Mouse (Mus musculus) left cerebral cortex, adult 9 months (tissue): ENCODE results near the gene Pacs1.
A peak's percentile ranks its signal among the peaks of the same experiment; 100 is the strongest.

ENCODE experiments used
- DNase-seq, 2 experiments: peaks; one replicate each; pipeline ENCODE4 v3.0.0; 2022; ENCODE audit warnings: low spot score in 2 of 2

Gene Pacs1

GRCm38 (mm10) chr19:5272801-5273733 is at the start of gene Pacs1:
Gene Pacs1 (minus strand): TSS chr19:5273119.
- peak; percentile 61 to 78 for DNase-seq

- no peak for DNase-seq
These were observed 40.3 kb upstream of the Pacs1 start for GRCm38 (mm10) chr19:5313189-5313588.

DNA sequence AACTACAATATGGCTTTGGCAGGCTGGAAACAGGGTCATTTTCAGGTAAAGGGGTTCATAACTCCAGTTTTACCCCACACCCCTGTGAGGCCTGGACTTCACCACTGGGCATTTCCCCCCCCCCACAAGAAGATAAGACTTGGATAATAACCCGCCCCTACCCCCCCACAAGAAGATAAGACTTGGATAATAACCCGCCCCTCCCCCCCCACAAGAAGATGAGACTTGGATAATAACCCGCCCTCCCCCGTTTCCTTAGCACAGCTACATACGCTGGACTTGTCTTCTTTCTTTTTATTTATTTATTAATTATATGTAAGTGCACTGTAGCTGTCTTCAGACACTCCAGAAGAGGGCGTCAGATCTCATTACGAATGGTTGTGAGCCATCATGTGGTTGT is 36.1 kb upstream of the Pacs1 start:
- no peak for DNase-seq

- no peak for DNase-seq
These were observed 34.2 kb upstream of the Pacs1 start for GRCm38 (mm10) chr19:5306968-5307734.

GRCm38 (mm10) chr19:5306279-5306678 is 33.4 kb upstream of the Pacs1 start:
- no peak for DNase-seq

GRCm38 (mm10) chr19:5302455-5302854 is 29.5 kb upstream of the Pacs1 start:
- DNase-seq, result no peak

DNA sequence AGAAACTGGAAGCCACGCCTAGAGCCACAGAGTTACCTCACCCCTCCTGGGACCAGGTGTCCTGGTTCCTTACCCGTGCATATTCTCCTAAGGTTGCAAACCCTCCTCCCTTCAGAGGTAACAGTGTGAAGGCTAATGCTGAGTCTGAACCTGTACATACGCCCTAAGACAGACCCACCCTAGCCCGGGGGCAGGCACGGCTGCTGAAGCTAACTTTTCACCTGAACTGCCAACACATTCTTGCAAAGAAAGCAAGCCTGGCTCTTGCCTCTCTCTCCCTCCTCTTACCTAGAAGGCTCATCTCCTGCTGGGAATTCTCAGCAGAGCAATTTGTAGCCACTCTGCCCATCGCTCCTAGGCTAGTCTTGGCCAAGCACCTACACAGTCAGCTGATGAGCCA is 27.7 kb upstream of the Pacs1 start:
- no peak for DNase-seq

- DNase-seq, result no peak
These were observed 25.2 kb upstream of the Pacs1 start, which contains the start of gene Gal3st3 for GRCm38 (mm10) chr19:5297903-5298800. Gene Gal3st3 (plus strand): TSS chr19:5298331.

GRCm38 (mm10) chr19:5296630-5297029 is 23.7 kb upstream of the Pacs1 start:
- DNase-seq, result peak in 1 of 2 experiments; percentile 81

GRCm38 (mm10) chr19:5295736-5296075 is 22.8 kb upstream of the Pacs1 start:
- no peak for DNase-seq

DNA sequence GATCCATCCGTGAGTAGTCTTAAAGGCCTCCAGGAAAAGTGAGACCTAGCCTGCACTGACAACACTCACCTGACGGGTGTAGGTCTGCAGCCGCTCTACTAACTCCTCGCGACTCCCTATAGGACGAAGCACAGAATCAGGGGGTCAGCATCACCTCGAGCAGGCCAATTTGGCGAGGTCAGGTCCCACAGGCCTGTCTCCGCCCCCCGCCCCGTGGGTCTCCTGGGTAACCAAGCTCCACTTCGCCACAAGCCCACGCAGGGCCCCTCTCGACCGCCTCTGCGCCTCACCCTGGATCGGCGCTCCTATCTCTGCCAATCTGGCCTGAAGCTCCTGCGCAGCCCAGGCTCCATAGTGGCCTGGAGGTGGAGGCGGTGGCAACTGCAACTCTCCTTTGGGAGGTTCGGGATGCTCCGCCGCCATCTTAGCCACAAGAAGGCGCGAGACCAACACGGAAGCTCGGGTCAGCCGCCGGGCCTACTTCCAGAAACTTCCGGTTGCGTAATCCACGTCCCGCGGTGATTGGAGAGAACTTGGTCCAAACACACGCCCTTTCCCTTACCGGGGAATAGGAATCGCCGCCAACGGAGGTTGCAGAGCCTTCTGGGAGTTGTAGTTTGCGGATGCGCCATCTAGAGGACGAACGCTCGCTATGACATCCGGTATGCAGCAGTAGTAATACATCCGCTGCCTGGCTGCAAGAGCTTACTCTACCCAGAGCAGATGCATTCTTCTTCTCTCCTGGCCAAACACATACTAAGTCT is 22.2 kb upstream of the Pacs1 start, which contains the start of gene Sf3b2:
TSS of gene Sf3b2 (minus strand) at position 484 of the 764 bp plus-strand sequence.
- peak; percentile 97 to 99 for DNase-seq

DNA sequence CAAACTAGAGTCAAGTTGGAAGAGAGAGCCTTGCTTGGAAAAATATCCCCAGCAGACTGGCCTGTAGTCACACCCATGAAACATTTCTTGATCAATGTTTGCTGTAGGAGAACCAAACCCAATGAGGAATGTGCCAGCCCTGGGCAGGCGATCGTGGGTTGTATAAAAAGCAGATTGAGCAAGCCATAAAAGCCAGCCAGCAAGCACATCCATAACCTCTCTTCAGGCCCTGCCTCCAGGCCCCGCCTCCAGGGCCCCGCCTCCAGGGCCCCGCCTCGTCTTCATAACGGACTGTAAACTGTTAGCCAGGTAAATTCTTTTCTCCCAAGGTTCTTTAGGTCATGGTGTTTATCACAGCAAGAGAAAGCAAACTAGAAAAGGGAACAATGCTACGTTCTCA is 5.5 kb upstream of the Pacs1 start:
- DNase-seq, result no peak

DNA sequence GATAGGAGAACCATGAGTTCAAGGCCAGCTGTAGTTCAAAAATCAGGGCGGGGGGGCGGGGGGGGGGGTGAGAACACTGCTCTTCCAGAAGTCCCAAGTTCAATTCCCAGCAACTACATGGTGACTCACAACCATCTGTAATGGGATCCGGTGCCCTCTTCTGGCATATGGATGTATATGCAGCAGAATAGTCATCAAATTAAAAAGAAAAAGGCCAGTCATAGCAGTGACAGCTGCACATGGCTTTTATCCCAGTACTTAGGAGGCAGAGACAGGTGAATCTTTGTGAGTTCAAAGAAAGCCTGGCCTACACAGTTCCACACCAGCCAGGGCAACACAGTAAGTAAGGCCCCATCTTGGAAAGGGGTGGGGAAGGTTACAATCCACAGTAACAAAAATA is 4.2 kb upstream of the Pacs1 start:
- DNase-seq, result no peak

GRCm38 (mm10) chr19:5276531-5276930 is 3.6 kb upstream of the Pacs1 start:
- DNase-seq, result no peak

GRCm38 (mm10) chr19:5275736-5276135 is 2.8 kb upstream of the Pacs1 start:
- DNase-seq, result no peak

DNA sequence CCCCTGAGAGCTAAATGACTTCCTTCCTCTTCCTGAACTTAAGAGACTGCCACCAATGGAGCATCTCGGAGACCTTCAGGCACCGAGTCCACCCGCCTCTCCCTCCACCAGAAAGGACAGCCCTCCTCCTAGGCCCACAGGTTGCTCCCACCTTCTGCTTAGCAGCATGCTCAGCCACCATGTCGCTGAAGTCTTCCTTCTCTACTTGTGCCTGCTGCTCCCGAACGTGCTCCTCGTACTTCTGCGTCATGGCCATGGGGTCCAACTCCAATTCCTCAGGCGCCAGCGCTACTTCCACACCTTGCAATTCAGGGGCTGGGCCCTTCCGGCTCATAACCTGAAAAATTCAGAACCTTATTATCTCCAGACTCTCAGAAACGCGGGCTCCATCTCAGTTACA is 1.7 kb upstream of the Pacs1 start:
- DNase-seq, result no peak

GRCm38 (mm10) chr19:5273916-5274315 is 997 bp upstream of the Pacs1 start:
- DNase-seq, result no peak

GRCm38 (mm10) chr19:5272326-5272795 is 558 bp downstream of the Pacs1 start:
- DNase-seq, result peak in 1 of 2 experiments; percentile 15

- DNase-seq, result no peak
These were observed 1.5 kb downstream of the Pacs1 start for GRCm38 (mm10) chr19:5271430-5271829.

DNA sequence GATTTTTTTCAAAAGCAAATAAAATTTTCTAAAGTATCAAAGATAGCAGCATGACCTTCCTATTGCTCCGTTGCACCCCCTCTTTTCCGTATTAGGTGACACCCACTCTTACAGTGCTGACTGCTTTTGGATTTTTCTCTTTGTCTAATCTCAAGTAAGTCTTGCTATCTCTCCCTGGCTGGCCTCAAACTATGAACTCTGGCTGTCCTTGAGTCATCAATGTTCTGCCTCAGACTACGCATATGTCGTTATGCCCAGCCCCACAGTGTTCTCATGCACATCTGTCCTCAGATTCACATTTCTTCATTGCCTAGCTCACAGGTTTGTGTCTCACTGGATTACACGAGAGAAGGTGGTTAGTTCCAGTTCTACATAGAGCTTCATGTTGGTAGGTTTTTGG is 3.5 kb downstream of the Pacs1 start:
- no peak for DNase-seq

- no peak for DNase-seq
These were observed 4.0 kb downstream of the Pacs1 start for GRCm38 (mm10) chr19:5268875-5269274.
